Mouse (Mus musculus) heart, postnatal 4 days (tissue): ENCODE results near the gene Pi4ka. TPM values are rescaled to one million over a fixed set of nuclear protein-coding genes. Genes with fewer than 3 reads are reported as not detected.

Experiments used
- DNase-seq: peaks from one replicate; pipeline ENCODE4 v3.0.0; 2021
- total RNA-seq, 2 experiments: library from RNA; stranded (reverse); gene quantifications; 2 replicates each; pipeline ENCODE4 v1.2.3; 2021

Gene Pi4ka
- total RNA-seq: 10 to 100 TPM; 55.8 to 56.5 TPM

- DNase-seq: peak; percentile 100
Observed at GRCm38 (mm10) chr16:17405736-17406443, at the start of gene Pi4ka, which contains the start of gene Snap29. Gene Pi4ka (minus strand): TSS chr16:17406314. Gene Snap29 (plus strand): TSS chr16:17405986.

DNA sequence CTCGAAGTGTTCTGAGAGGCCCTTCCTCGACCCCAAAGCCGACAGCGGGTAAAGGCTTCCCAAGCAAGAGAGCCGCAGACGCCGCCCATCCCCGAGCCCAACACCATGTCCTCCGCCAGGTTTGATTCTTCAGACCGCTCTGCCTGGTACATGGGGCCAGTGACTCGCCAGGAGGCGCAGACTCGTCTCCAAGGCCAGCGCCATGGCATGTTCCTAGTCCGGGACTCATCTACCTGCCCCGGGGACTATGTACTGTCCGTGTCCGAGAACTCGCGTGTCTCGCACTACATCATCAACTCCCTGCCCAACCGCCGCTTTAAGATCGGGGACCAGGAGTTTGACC lies 46.2 kb upstream of the Pi4ka start:
- DNase-seq: no peak

DNA sequence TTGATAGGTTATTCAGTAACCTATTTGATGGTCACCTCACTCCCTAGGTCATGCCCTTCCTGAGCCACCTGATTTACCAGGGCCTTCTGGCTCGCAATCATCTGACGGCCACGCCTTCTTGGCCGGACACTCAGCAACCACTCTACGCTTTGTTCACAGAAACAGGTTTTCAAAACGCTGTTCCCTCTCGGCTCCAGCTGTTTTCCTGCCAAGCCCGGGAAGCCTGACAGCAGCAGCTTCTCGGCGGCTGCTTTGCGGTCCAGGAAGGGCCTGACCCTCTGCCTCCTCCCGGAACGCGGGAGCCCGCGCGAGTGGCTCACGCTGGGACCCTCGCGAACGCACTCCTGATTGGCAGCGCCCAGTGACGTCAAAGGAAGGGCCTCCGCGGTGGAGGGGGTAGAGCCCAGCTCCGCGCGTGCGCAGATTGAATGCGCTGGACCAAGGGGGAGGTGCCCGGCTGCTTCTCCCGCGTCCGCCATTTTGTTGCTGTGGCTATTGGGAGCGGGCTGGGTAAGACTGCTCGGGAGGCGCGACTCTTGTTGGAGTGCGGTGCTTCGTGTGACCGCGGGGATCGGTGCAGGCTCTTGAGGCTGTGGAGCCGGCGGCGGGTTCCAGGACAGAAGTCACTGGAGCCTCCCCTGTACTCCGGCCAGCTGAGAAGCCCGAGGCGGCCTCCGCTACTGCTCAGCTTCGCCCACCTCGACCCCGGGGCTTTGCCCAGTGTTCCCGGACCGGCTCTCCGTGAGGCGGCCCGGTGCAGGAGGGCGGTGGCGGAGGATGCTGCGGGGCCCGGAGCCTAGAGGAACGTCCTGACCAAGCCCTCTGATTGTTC lies 45.6 kb upstream of the Pi4ka start, which contains the start of gene Crkl:
TSS of gene Crkl (plus strand) at position 447 of the 832 bp plus-strand sequence.
- DNase-seq: peak; percentile 99

- DNase-seq: peak; percentile 20
Observed at GRCm38 (mm10) chr16:17432576-17432975, 26.5 kb upstream of the Pi4ka start.

DNA sequence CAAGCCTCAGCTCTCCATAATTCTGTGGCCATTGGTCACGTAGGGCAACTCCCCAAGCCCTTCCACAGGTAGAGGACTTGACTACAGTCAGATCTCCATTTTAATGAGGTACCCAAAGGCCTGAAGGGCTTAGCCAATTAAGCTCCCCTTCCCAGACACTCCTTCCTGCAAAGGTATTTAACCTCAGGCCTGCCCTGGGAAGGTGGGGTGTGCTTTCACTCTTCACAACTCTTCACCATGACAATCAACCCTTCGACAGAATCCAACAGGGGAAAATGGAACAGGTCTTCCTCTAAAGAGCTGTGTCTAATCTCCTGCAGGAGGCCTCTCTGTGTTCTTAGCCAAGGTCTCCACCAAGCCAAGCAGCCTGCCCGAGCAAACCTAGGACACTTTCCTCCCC lies 16.9 kb upstream of the Pi4ka start:
- no peak for DNase-seq

GRCm38 (mm10) chr16:17410209-17410608 lies 4.1 kb upstream of the Pi4ka start:
- DNase-seq: peak; percentile 26

DNA sequence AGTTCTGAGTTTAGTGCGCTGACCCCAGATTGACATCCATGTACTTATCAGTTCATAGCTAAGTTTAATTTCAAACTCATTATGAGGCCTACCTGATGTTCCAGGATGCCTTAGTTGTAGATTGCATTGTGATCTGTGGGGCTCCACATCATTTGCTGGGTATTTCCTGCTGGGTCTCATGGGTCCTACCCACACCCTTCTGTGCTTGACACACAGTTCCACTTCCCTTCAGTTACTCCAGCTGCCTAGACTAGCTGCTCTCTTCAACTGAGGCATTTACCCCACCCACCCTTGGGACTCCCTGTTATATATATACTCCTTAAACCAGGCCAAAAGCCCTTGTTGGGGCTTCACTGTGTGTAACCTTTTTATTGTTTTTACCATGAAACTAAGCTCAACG lies 2.9 kb upstream of the Pi4ka start:
- DNase-seq: no peak

- no peak for DNase-seq
Observed at GRCm38 (mm10) chr16:17406512-17407231, 558 bp upstream of the Pi4ka start.

GRCm38 (mm10) chr16:17405271-17405696 lies 830 bp downstream of the Pi4ka start:
- peak; percentile 72 for DNase-seq

DNA sequence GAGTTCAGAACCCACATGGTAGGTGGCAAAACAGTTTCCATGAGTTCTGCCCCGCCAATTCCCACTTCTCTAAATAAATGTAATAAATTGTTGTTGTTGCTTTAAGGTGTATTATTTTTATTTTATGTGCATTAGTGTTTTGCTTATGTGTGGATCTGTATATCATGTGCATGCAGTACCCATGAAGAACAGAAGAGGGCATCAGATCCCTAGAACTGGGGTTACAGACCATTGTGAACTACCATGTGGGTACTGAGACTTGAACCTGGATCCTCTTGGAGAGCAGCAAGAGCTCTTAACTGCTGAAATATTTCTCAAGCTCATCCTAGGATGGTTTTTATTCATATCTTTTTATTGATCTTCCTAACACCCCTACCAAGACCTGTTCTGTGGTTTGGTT lies 3.3 kb downstream of the Pi4ka start:
- peak; percentile 58 for DNase-seq

GRCm38 (mm10) chr16:17392784-17393183 lies 13.3 kb downstream of the Pi4ka start:
- DNase-seq: no peak

DNA sequence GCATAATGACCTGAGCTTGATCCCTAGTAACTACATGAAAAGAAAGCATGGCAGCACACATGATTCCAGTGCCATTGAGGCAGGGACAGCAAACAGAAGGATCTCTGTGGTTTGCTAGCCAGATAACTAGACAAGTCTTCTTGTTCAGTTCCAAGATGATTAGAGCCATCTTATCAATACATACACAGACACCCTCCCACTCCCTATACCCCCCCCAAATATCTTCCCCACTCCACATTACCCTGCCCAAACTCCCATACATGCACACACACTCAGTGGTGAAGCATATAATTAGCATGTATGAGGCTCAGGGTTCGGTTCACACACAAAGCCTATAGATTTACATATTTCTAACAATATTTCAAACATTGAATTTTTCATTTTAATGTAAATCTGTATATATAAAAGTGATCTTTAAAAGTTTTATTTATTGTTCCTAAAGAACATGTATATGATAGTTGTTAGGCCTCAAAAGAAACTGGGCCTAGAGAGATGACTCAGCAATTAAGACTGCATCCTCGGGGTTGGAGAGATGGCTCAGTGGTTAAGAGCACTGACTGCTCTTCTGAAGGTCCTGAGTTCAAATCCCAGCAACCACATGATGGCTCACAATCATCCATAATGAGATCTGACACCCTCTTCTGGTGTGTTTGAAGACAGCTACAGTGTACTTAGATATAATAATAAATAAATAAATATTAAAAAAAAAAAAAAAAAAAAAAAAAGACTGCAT lies 22.4 kb downstream of the Pi4ka start:
- DNase-seq: no peak

DNA sequence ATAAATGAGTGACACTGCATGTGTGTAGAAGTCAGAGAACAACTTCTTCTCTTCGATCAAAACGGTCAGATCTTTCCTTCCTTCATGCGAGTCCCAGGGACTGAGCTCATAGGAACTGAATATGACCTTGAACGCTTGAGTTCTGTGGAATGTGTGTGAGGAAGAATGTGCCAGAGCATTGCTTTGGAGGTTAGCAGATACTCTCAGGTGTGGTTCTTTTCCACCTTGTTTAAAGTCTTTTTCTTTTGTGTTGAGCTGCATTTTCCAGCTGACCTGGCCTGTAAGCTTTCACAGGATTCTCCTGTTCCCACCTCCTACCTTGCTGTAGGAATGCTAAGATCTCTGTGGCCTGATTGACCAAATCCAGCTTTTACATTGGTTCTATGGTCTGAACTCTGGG lies 23.8 kb downstream of the Pi4ka start:
- no peak for DNase-seq

DNA sequence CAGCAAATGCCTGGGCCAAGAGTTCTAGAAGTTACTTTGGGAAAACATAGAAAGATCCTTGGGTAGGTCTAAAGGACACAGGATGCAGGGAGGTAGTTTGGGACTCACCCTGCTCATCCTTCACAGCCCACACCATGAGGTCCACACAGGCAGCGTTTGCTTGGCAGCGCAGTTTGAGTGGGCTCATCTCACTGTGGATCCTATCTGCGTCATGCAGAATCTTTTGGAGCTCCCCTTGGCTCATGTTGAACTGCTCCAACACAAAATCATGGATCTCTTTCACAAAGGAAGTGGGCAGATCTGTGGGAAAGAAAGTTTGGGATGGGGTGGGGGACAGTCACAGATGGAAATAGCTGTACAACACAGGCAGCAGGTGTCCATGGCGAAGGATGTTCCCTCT lies 47.3 kb downstream of the Pi4ka start:
- DNase-seq: no peak

GRCm38 (mm10) chr16:17356031-17356430 lies 50.1 kb downstream of the Pi4ka start:
- DNase-seq: no peak

DNA sequence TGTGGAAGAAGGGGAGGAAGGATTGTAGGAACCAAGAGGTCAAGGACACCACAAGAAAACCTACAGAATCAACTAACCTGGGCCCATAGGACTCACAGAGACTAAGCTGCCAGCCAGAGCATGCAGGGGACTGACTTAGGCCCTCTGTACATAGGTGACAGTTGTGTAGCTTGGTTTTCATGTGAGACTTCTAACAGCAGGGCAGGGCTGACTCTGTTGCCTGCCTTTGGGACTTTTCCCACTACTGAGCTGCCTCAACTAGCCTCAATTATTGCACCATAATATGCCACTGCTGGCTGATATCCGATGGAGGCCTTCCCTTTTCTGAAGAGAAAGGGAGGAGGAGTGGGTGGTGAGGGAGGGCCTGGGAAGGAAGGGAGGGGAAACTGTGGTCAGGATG lies 59.3 kb downstream of the Pi4ka start:
- DNase-seq: no peak

- DNase-seq: no peak
Observed at GRCm38 (mm10) chr16:17345813-17346155, 60.3 kb downstream of the Pi4ka start.

GRCm38 (mm10) chr16:17345141-17345812 lies 60.8 kb downstream of the Pi4ka start:
- no peak for DNase-seq

DNA sequence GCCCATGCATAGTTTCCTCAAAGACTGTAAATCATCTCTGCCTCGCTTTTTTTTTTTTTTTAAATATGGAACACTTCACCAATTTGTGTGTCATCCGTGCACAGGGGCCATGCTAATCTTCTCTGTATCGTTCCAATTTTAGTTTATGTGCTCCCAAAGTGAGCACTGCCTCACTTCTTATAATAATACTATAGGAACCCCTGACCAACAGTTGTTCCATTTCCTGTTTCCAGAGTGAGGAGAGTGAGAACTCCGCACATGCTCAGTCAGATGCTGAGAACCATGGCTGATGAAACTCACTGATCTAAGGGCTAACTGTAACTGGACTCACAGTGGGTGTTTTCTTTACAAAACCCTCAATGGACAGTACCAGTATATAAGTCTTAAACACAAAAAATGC lies 64.3 kb downstream of the Pi4ka start:
- DNase-seq: no peak

DNA sequence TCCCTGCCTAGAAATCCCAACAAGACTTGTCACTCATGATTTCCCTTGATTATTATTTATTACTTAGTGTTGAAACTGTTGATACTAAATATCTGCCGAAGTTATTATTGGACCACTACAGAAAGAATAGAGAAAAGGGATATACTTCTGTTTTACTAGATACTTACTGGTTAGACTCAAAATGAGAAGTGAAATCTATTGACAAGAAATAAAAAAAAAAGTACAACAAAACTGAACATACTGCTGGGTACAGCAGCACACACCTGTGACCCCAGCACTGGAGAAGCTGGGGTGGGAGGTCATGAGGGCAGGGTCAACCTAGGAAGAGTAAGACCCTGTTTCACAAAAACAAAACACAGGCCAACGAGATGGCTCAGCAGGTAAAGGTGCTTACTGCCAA lies 65.4 kb downstream of the Pi4ka start:
- no peak for DNase-seq

GRCm38 (mm10) chr16:17339701-17340100 lies 66.4 kb downstream of the Pi4ka start:
- DNase-seq: peak; percentile 21

GRCm38 (mm10) chr16:17336089-17336488 lies 70.0 kb downstream of the Pi4ka start:
- peak; percentile 16 for DNase-seq
